Mouse (Mus musculus) kidney, embryonic 15.5 days (tissue): Measurements from ENCODE around the gene Tfdp2. TPM values are rescaled to one million over a fixed set of nuclear protein-coding genes. Genes with fewer than 3 reads are reported as not detected.

ENCODE experiments used
- ATAC-seq: fragments of 200-750 bp; cut with Nextera tagmentation; replicated peaks from 2 replicates; pipeline ENCODE4 v1.8.0; 2017; ENCODE audit warnings: moderate TSS enrichment; ENCODE audit not compliant: low FRiP score
- H3K27ac ChIP-seq: fragments of 300-500 bp; sonication (generic); 2 replicates; pipeline ENCODE4 v1.5.1; 2015; ENCODE audit warnings: mild to moderate bottlenecking, inconsistent platforms
- H3K27me3 ChIP-seq: fragments of 300-500 bp; sonication (generic); 2 replicates; pipeline ENCODE4 v1.6.1; 2015; ENCODE audit warnings: inconsistent platforms
- H3K36me3 ChIP-seq: fragments of 300-500 bp; sonication (generic); 2 replicates; pipeline ENCODE4 v1.6.1; 2015; ENCODE audit warnings: inconsistent platforms
- H3K4me1 ChIP-seq: fragments of 300-500 bp; sonication (generic); 2 replicates; pipeline ENCODE4 v1.6.1; 2015; ENCODE audit warnings: inconsistent platforms
- H3K4me2 ChIP-seq: fragments of 300-500 bp; sonication (generic); 2 replicates; pipeline ENCODE4 v1.6.1; 2015; ENCODE audit warnings: moderate library complexity, mild to moderate bottlenecking, inconsistent platforms
- H3K4me3 ChIP-seq: fragments of 300-500 bp; sonication (generic); replicated peaks from 2 replicates; pipeline ENCODE4 v1.5.1; 2015; ENCODE audit warnings: mild to moderate bottlenecking, inconsistent platforms
- H3K9ac ChIP-seq: fragments of 300-500 bp; sonication (generic); 2 replicates; pipeline ENCODE4 v1.6.1; 2015; ENCODE audit warnings: mild to moderate bottlenecking, inconsistent platforms
- H3K9me3 ChIP-seq: fragments of 300-500 bp; sonication (generic); replicated peaks from 2 replicates; pipeline ENCODE4 v1.6.1; 2016; ENCODE audit warnings: inconsistent platforms
- WGBS: fragments of 180-500 bp; shearing (Covaris S2); methylation state at CpG from one replicate; pipeline ENCODE4 v1.1.7; 2015; ENCODE audit warnings: mixed read lengths; 5-methylcytosine and 5-hydroxymethylcytosine counted together
- polyA plus RNA-seq: library from polyadenylated mRNA; unstranded; fragments of >200 nt; fragmentation: Nextera tagmentation; extraction: Ambion mirVana; gene quantifications from 2 replicates; pipeline ENCODE4 v1.2.1, GENCODE M21; 2015

The Tfdp2 gene
- polyA plus RNA-seq, 1 experiment from 2014 or later, result 45.4 TPM

DNA sequence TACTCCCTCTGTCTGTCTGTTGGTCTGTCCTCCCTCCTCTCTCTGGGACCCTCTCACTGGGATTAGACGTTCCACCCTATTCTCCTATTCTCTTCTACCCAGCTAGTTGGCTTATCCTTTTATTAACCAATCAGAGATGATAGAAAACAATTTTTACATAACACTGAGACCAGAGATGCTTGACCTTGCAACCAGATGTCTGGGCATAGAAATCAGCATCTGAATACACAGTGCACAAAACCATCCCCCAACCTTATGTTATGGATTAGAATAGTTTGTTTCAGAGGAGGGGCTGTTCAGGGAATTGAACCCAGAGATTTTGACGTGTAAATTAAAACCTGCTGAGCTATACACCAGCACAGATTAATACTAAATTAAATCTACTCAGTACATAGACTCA lies 34.2 kb downstream of the Tfdp2 start:
- Histone ChIP-seq H3K9me3 (no peaks in the 10 kb centered on the region), H3K4me2 (no peak overlapping the region), H3K9ac (no peak overlapping the region), H3K27me3 (no peaks in the 10 kb centered on the region), H3K27ac (no peak overlapping the region), H3K4me1 (no peaks in the 10 kb centered on the region), H3K36me3 (no peaks in the 10 kb centered on the region), H3K4me3 (no peak overlapping the region)
- WGBS, result 80% methylated on average over 2 of the region's 2 CpGs
- no peak for ATAC-seq

DNA sequence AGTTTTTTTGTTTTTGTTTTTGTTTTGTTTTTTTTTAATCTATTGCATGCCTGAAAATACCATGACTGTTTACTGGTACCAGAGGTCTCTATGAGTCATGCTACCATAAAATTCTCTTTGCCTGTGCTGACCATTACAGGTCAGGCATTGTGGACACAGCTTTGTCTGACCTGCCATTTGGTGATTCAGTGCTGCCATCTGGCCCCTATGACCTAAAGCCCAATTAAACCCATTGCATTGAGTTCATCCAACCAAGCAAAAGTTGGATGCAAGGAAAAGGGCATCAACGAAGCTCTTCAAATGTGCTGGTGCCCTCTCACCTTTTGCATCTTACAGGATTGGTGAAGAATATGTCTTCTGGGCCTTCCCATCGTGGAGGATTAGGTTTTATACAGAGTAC lies 39.4 kb downstream of the Tfdp2 start:
- 0 out of 2 replicates have a peak, but pooled peaks cover 3% of the 10 kb centered on the region for H3K4me1 ChIP-seq
- H3K27ac ChIP-seq, result no peak overlapping the region
- no peak for ATAC-seq
- no peak overlapping the region for H3K4me2 ChIP-seq
- no peaks in the 10 kb centered on the region for H3K9me3 ChIP-seq
- WGBS, result 50% methylated on average over 2 of the region's 2 CpGs
- no peaks in the 10 kb centered on the region for H3K36me3 ChIP-seq
- no peak overlapping the region for H3K4me3 ChIP-seq
- H3K27me3 ChIP-seq, result no peaks in the 10 kb centered on the region
- H3K9ac ChIP-seq, result no peak overlapping the region

- Histone ChIP-seq H3K9ac (no peak overlapping the region), H3K4me2 (no peak overlapping the region), H3K27me3 (no peaks in the 10 kb centered on the region), H3K9me3 (no peaks in the 10 kb centered on the region), H3K4me1 (0 out of 2 replicates have a peak, but pooled peaks cover 3% of the 10 kb centered on the region), H3K36me3 (0 out of 2 replicates have a peak, but pooled peaks cover 1% of the 10 kb centered on the region), H3K27ac (no peak overlapping the region), H3K4me3 (no peak overlapping the region)
- no peak for ATAC-seq
- 87% methylated on average over 1 of the region's 1 CpGs for WGBS
Observed at GRCm38 (mm10) chr9:96237391-96237790, 41.3 kb downstream of the Tfdp2 start.

DNA sequence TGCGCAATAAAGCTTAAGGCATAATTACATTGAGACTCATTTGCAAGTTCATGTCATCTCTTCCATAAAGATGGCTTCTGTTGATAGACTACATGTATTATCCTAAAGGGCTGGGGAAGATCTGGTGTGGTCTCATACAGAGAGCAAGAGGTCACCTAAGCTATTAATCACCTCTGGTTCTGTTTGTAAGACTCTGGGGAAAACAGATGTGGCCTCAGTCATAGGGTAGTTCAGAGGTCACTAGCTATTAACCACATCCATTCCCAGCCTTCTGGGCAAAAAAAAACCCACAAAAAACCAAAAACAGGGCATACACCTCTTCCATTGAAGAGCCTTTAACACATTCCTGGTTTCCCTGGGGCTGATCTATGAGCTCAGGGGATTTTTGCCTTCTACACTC lies 42.2 kb downstream of the Tfdp2 start:
- Histone ChIP-seq H3K4me1 (0 out of 2 replicates have a peak, but pooled peaks cover 3% of the 10 kb centered on the region), H3K9me3 (no peaks in the 10 kb centered on the region)
- no peak for ATAC-seq

GRCm38 (mm10) chr9:96241134-96242097 lies 45.3 kb downstream of the Tfdp2 start:
- H3K27me3 ChIP-seq, result no peaks in the 10 kb centered on the region
- no peak overlapping the region for H3K9ac ChIP-seq
- H3K9me3 ChIP-seq, result no peaks in the 10 kb centered on the region
- 89% methylated on average over 10 of the region's 10 CpGs for WGBS
- H3K36me3 ChIP-seq, result 0 out of 2 replicates have a peak, but pooled peaks cover 4% of the 10 kb centered on the region
- H3K4me2 ChIP-seq, result no peak overlapping the region
- H3K4me3 ChIP-seq, result no peak overlapping the region
- H3K27ac ChIP-seq, result no peak overlapping the region
- ATAC-seq, result peak; percentile 82; the same call in 1 of the 2 replicates
- H3K4me1 ChIP-seq, result 0 out of 2 replicates have a peak, but pooled peaks cover 3% of the 10 kb centered on the region

More for the DNA sequence above, 42.2 kb downstream of the Tfdp2 start:
- no peak overlapping the region for H3K4me2 ChIP-seq
- H3K27me3 ChIP-seq, result no peaks in the 10 kb centered on the region
- no peak overlapping the region for H3K27ac ChIP-seq
- WGBS, result 83% methylated on average over 1 of the region's 1 CpGs
- 0 out of 2 replicates have a peak, but pooled peaks cover 4% of the 10 kb centered on the region for H3K36me3 ChIP-seq
- H3K4me3 ChIP-seq, result no peak overlapping the region
- H3K9ac ChIP-seq, result no peak overlapping the region

- 0 out of 2 replicates have a peak, but pooled peaks cover 4% of the 10 kb centered on the region for H3K36me3 ChIP-seq
Observed at GRCm38 (mm10) chr9:96243915-96244314, 47.8 kb downstream of the Tfdp2 start.

GRCm38 (mm10) chr9:96254812-96255211 lies 58.7 kb downstream of the Tfdp2 start:
- ATAC-seq, result no peak
- no peak overlapping the region for H3K4me2 ChIP-seq
- 0 out of 2 replicates have a peak, but pooled peaks cover 4% of the 10 kb centered on the region for H3K36me3 ChIP-seq
- H3K9me3 ChIP-seq, result no peaks in the 10 kb centered on the region
- H3K9ac ChIP-seq, result no peak overlapping the region
- H3K27ac ChIP-seq, result no peak overlapping the region
- WGBS, result 87% methylated on average over 2 of the region's 2 CpGs
- H3K4me1 ChIP-seq, result no peaks in the 10 kb centered on the region
- H3K27me3 ChIP-seq, result no peaks in the 10 kb centered on the region
- no peak overlapping the region for H3K4me3 ChIP-seq

More at GRCm38 (mm10) chr9:96243915-96244314, 47.8 kb downstream of the Tfdp2 start:
- no peaks in the 10 kb centered on the region for H3K4me1 ChIP-seq
- H3K27ac ChIP-seq, result no peak overlapping the region
- H3K4me2 ChIP-seq, result no peak overlapping the region
- WGBS, result 73% methylated on average over 6 of the region's 6 CpGs
- no peak overlapping the region for H3K9ac ChIP-seq
- H3K27me3 ChIP-seq, result no peaks in the 10 kb centered on the region
- H3K9me3 ChIP-seq, result no peaks in the 10 kb centered on the region
- H3K4me3 ChIP-seq, result no peak overlapping the region
- no peak for ATAC-seq

- H3K9ac ChIP-seq, result no peak overlapping the region
- no peaks in the 10 kb centered on the region for H3K9me3 ChIP-seq
- peak overlapping the region; percentile 57 for H3K27ac ChIP-seq
- ATAC-seq, result peak; percentile 88
- 0 out of 2 replicates have a peak, but pooled peaks cover 4% of the 10 kb centered on the region for H3K4me1 ChIP-seq
- peak overlapping the region; percentile 54; the same call in 1 of the 2 replicates for H3K4me3 ChIP-seq
- no peaks in the 10 kb centered on the region for H3K27me3 ChIP-seq
- 11% methylated on average over 6 of the region's 6 CpGs for WGBS
- H3K36me3 ChIP-seq, result no peaks in the 10 kb centered on the region
- H3K4me2 ChIP-seq, result peak overlapping the region; percentile 73
Observed at GRCm38 (mm10) chr9:96258478-96258877, 62.4 kb downstream of the Tfdp2 start.

DNA sequence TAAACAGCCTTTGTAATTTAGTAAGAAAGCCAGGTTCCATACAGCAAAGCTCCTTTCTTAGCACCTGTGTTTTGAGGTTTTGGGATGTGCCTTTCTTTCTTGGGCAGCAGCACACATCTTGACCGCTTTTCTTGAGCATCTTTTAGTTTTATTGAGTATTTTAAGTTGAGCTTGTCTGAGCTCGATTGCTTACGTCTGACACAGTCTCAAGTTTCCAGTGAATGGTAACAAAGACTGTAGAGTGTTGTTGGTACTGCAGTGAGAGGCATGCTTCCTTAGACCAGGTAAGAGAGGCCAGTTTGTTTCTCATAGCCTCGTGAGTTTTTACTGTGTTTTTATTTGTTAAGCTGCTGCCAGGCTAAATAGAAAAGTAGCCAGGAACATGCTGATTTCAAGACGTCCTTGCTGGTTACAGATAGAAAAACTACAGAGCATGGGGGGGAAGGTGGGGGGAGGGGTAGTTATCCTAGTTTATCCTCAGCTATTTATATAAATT lies 63.0 kb downstream of the Tfdp2 start:
- Histone ChIP-seq H3K9ac (0 out of 2 replicates have a peak overlapping the region, but pooled peaks have one; percentile 36), H3K9me3 (no peaks in the 10 kb centered on the region), H3K27ac (peak overlapping the region; percentile 61; the same call in 1 of the 2 replicates), H3K4me3 (peak overlapping the region; percentile 54), H3K36me3 (no peaks in the 10 kb centered on the region), H3K27me3 (no peaks in the 10 kb centered on the region), H3K4me2 (peak overlapping the region; percentile 73), H3K4me1 (0 out of 2 replicates have a peak, but pooled peaks cover 4% of the 10 kb centered on the region)
- peak; percentile 82 for ATAC-seq
- 3% methylated on average over 5 of the region's 5 CpGs for WGBS

DNA sequence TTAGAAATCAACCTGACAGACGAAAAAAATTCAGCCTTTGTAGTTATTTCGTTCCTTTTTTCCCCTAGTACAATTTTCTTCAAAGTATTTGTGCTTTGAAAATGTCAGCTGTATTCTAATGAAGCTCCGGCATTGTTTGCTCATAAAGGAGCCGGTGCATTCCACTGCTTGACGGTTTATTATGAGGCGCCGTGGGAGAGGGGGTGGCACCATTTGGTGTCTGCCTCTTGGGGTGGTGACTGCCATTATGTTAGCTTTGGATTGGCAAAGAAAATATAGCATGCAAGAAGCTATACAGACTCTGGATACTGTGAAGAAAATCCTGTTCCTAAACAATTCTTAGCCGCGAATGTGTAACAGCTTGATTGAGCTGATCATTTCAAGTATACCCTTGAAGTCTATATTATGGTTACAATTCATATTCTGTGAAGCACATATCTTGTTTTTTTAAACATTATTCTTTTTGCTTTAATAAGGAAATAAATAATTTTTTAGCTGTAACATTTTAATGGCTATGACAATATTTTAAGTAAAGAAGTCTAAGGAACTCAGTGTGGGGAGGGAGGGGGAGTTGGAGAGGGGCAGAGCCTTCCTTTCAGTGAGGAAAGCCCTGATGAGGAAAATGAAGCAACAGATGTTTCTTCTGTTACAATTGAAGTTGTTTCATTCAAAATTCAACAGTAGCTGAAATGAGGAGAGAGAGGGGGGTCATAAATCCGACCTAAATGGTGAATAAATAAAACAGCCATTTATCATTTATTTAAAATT lies 63.9 kb downstream of the Tfdp2 start:
- peak overlapping the region; percentile 73 for H3K4me2 ChIP-seq
- peak overlapping the region; percentile 36; the same call in 1 of the 2 replicates for H3K9ac ChIP-seq
- peak overlapping the region; percentile 70 for H3K27ac ChIP-seq
- peak; percentile 41; the same call in 1 of the 2 replicates for ATAC-seq
- H3K36me3 ChIP-seq, result no peaks in the 10 kb centered on the region
- 0 out of 2 replicates have a peak, but pooled peaks cover 4% of the 10 kb centered on the region for H3K4me1 ChIP-seq
- peak overlapping the region; percentile 54 for H3K4me3 ChIP-seq
- no peaks in the 10 kb centered on the region for H3K9me3 ChIP-seq
- no peaks in the 10 kb centered on the region for H3K27me3 ChIP-seq
- WGBS, result 3% methylated on average over 10 of the region's 10 CpGs

GRCm38 (mm10) chr9:96261101-96261500 lies 65.0 kb downstream of the Tfdp2 start:
- H3K27ac ChIP-seq, result no peak overlapping the region
- H3K4me2 ChIP-seq, result no peak overlapping the region
- H3K36me3 ChIP-seq, result no peaks in the 10 kb centered on the region
- no peak overlapping the region for H3K4me3 ChIP-seq
- H3K9ac ChIP-seq, result no peak overlapping the region
- WGBS, result 77% methylated on average over 4 of the region's 4 CpGs
- no peak for ATAC-seq
- H3K27me3 ChIP-seq, result no peaks in the 10 kb centered on the region
- H3K4me1 ChIP-seq, result 0 out of 2 replicates have a peak, but pooled peaks cover 4% of the 10 kb centered on the region
- no peaks in the 10 kb centered on the region for H3K9me3 ChIP-seq
